Mouse (Mus musculus): ENCODE data around the gene Sytl2.

Sytl2 gene

DNA sequence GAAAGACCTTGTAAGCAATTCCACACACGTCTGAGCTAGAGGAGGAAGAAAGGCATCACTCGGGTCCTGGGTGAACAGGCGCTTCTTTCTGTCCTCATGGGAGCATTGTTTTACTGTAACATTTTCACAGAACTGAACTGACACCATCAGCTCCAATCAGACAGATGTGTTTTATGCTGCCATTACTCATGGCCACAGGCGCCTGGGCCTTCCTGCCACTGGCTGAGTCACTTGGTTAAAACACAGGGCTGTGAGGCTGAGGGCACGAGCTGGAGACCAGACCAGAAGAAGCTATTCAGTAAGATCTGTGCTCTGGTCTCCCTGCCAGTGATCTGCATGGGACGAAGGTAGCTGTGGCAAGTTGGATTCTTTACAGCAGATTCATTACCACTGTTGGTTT lies 6.0 kb downstream of the Sytl2 start:
- no peak for DNase-seq (ENCODE audit: low read depth, low spot score)

DNA sequence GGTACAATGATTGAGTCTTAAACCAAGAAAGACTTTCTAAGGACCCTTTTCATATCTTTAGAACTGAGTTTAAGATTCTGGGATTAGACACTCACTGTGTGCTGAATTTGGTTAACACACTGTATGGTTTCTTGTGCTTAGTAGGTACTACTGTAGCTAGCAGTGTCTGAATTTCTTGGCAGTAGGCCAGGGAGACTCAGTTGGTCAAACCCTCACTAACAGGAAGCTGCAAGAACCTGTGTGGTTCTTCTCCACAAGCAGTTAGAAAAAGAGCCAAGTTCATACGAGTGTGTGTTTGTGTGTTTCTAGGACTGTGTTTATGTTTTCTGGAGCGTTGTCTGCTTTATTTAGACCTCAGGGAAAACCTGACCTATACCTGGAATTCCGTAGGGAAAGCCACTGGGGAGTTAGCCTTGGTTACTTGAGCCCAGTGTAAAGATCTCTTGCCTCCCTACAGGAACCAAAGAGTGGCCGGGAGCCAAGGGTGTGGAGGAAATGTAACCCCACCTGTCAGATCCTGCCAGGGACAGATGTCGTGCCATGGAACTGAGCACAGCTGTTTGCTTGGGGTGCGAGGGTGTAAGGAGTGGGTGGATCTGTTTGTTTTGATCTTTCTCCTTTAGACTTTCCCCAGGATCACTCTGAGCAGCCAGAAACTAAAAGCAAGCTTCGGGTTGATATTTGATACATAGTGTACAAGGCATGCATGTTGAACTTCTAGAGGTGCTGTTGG lies 10.3 kb downstream of the Sytl2 start:
- DNase-seq (ENCODE audit: low read depth, low spot score) = no peak

DNA sequence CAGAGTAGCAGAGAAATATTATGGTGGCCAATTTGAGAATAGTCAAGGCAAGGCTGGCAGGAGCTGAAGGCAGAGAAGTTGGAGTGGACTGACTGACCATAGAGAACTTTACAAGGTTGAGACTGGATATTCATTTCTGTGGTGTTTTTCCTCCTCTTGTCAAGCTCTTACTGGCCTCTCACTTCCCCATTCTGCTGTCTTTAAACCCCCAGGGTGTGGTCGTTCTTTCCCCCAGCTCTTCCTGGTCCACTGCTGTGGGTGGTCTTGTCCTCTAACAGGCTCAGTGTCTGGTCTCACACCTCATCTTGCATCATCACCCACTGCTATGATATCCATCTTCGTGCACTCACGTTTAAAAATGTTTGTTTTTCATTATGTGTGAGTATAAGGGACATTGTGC lies 11.4 kb downstream of the Sytl2 start:
- no peak for DNase-seq (ENCODE audit: low read depth, low spot score)

DNA sequence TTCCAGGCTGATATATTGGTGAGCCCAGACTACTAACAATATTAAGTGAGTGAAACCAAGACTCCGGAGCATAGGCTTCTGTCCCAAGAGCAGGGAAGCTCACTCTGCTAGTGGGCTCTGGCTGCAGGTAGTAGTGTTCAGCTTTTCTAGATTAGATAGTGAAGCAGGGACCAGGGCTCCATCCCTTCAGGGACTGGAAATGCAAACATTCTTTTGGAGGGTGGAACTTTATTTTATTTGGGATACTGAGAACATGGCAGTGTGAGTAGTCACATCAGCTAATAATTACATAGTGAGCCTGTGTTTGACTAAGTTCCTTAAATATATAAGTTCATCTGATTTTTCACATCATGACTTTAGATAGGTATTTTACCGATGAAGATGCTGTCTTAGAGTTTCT lies 14.8 kb downstream of the Sytl2 start:
- DNase-seq (ENCODE audit: low read depth, low spot score) = no peak

DNA sequence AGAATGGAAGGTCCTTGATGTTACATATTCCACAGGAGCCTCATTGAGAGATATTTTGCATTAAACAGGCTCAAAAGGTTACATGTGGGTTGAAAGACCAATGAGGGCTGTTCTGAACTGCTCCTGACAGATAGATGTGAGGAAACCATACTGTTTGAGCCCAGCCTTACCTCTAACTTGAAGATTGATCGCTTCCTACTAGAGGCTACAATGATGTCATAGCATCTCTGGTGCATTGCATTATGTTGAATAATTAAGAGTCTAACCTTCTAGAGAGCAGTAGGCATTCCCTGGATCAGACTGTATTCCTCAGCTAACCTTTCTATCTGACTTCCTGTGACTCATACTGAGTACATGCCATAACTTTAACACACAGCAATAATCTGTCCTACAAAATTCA lies 17.4 kb downstream of the Sytl2 start:
- no peak for DNase-seq (ENCODE audit: low read depth, low spot score)

DNA sequence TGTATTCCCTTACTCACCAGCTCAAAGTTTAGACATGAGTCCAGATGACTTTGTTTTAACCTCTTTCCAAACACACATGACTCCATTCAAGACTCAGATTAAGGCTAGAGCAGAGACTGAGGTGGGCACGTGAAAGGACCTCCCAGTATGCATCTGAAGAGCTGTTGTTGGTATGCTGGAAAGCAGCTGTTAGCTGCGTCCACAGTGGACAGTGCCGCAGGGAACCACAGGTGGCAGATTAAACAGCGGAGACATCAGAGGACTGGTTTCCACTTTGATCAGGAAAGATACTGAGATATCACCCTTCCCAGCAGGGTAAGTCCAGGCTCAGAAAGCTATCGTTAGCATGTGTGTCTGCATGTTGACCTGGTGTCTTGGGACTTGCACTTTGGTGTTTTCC lies 18.1 kb downstream of the Sytl2 start:
- DNase-seq (ENCODE audit: low read depth, low spot score) = no peak

DNA sequence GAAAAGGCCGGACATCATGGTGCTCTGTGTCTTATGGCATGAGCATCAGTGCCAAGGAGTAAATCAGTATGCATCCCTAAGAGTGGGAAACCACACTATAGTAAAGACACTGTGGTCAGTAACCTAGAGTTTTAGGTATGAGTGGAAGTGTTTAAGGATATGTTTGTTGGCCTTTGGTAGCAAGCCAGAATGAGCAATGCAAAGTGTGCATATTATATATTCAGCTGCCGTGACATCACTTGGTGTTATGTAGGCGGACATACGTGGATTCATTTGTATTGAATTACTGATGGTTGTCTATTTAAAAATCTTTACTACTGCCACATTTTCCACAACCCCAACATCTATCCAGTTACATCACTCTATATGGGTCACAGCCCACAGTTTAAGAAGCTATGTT lies 23.1 kb downstream of the Sytl2 start:
- no peak for DNase-seq (ENCODE audit: low read depth, low spot score)

DNA sequence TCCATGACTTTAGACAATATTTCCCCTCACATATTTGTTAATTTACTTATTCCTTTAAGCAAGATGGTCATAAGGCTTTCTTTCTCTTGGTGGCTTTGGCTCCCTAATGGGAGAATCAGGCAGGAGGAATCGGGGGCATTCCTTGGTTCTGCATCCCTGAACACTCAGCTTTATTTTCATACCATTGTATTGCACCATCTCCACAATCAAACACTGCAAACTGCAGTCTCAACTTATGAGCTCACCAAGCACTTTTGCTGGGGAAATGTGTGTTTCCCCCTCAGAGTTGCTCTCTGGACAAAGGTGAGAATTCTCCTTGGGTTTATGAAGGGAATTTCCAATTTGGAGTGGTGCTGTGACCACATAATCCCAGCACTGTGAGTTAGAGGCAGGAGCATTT lies 28.1 kb downstream of the Sytl2 start:
- no peak for DNase-seq (ENCODE audit: low read depth, low spot score)

DNA sequence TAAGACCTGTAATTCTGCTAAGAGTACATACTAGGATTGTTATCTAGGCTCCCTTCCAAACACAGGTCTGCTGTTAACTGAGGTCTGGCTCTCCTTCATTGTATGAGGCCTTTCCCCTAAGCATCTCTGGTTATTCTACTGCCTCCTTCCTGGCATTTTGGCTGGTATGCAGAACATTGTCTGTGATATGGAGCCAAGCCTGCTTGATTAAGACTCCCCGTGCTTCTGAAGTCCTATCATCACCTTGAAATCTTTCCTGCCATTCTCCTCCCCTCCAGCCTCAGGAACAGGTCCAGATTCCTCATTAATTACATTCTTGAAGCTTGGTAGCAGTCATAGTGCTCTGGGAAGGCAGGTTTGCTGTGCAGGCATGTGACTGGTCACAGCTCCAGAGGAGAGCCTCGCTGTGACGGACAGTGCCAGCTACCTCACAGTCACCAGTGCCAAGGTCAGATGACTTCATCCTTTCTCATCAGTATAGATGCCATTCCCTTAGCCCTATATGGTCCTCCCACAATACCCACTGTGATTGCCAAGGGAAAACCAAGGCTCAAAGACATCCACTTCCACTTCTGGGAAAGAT lies 30.5 kb downstream of the Sytl2 start:
- DNase-seq (ENCODE audit: low read depth, low spot score) = no peak

DNA sequence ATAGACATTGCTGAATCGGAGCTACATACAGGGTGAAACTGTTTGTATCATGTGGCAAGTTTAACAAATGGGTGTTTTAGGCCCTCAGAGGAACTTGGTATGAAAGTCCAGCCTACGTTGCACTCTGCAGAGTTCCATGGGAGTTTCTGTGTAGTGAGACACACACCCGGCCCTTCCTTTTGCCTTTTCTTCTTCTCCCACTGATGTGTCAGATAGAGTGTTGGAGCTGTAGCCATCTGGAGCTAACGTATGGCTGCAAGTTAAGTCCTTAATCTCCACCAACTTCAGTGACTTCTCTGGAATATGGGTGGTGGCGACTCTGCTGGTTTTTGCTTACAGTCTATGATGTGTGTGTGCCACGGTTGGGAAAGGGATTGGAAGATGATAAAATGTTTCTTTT lies 32.3 kb downstream of the Sytl2 start:
- no peak for DNase-seq (ENCODE audit: low read depth, low spot score)

DNA sequence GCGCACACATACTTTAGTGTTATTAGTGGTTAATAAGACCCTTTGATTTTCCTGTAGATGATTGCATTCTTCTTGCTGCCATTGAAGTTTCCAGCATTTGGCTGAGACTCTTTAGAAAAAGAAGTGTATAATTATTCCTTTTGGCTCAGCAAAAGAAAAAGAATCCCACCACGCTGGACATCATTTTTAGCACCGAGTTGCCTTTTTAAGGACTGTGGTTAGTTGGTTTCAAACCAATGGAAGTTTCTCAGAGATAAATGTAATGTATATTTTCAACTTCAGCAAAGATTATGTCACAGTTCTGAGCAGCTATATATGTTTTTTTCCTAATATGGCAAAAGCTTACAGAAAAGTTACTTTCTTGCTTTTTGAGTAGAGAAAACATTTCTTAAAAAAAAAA lies 32.8 kb downstream of the Sytl2 start:
- no peak for DNase-seq (ENCODE audit: low read depth, low spot score)

DNA sequence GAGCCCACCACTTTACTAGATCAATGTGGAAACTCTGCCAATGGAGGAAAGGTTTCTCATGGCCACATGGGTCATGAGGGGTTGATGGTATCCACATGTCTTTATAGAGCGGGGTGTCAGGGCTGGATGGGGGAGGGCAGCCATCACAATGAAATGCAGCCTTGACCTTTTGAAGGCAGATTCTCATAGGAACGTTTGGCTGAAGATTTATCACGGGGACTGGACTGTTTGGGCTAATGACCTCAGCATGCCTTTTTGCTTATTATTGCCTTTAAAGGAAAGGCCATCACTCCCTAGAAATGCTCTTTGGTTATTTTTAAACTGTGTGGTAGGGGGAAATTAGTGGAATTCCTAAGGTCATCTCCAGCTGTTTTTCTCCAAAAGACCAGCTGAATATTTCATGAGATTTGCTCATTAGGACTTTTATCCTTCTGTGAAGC lies 33.7 kb downstream of the Sytl2 start:
- no peak for DNase-seq (ENCODE audit: low read depth, low spot score)

DNA sequence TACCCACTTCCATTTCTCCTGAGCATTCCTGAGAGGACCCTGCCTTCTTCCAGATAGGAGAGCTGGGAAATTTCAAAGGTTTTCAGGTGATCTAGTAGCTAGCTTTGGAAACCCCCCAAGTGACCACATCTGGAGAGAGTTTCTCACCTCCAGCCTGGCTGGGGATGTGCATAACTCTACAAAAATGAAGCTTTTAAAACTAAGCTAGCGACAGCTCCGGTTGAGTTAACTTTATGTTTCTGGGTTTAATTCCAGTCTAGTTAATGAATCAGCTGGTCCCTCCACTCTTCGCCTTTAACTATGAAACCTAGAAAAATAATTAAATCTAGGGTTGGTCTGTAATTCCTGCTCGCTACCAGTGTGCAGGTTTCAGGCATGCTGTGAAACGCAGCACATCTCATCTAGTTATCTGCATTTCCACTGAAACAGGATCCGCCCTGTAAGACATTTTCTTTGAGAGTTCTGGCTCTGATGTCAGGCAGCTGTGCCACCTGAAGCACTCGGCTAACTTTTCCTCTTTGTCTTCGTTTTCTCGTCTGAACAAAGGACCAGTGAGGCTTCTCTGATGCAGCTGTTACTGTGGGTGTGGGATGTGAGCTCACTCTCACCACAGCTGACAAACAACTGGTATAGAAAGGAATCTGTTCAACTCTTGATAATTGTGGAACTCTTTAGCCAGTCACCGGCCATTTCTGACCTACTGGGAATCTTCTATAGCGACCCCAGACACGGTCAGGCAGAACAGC lies 39.3 kb downstream of the Sytl2 start:
- DNase-seq (ENCODE audit: low read depth, low spot score) = no peak

DNA sequence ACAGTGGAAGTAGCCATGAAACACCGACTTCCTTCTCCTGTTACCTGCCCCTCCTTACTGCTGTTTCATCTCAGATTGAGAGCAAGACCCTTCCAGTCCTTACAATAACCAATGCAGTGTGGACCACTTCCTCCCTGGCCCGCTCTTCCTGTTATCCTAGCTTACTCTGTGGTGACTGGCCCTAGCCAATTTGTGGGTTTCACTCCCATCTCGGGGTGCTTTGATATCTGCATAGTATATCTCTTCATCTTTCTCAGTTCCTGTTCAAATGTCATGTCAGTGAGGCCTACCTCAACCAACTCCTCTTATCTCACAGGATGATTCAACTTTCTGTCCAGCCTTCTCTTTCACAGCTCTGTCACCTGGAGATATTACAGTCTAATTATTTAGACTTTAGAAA lies 42.9 kb downstream of the Sytl2 start:
- DNase-seq (ENCODE audit: low read depth, low spot score) = no peak

DNA sequence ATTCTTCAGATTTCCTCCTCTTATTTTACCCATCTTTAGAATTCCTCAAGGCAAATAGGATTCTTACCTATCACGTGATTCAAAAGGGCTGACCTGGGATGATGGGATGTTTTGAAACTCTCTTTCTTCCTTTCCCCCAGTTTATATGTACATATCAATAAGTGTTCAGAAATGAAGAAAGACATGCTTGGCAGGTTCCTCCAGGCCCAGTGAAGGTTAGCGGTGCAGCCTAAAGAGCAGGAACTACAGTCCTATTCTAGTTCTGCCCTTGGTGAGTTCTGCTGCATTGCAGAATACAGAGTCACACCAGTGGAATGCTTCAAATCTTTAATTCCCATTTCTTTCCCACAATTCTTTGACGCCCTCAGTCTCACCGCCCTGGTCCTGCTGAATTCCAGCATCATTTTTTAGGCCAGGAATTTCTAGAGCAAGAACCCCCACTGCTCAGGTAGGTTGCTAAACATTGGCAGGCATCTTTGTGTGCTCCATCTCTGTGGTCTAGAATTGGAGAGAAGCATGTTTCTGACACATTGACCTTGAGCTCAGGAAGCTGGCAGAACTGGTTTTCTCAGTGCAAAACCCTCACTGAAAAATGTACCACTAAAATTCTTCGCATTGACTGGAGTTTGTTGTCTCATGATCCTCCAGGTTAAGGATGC lies 45.9 kb downstream of the Sytl2 start:
- DNase-seq (ENCODE audit: low read depth, low spot score) = no peak

DNA sequence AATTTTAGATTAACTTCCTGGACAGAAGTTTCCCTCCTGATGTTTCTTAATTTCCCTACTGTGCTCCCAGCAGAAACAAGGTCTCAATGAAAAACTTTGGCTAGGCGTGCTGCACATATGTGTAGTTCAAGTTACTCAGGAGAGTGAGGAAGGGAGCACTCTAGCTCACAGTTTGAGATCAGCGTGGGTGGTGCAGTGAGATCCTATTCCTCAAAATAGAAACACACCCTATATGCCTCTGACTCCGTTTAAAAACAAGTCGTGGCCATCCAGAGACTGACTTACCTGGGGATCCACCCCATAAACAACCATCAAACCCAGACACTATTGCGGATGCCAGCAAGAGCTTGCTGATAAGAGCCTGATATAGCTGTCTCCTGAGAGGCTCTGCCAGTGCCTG lies 47.0 kb downstream of the Sytl2 start:
- no peak for DNase-seq (ENCODE audit: low read depth, low spot score)

DNA sequence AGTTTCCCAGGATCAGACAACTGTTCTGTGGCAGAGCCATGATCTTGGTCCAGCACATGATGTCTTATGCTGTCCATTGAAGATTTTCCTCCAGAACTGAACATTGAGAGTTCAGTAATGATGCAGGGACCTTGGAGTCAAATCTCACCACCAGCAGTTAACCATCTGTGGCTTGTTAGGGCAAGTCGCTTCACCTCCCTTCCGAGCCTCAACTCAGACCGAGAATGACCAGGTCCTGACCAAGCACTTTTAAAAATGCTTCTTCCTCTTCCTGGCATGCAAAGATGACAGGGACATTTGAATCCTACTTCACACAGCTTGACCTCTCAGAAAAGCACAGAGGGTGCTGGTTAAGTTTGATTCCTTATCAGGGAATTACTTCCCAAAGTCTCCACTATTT lies 50.1 kb downstream of the Sytl2 start:
- no peak for DNase-seq (ENCODE audit: low read depth, low spot score)

DNA sequence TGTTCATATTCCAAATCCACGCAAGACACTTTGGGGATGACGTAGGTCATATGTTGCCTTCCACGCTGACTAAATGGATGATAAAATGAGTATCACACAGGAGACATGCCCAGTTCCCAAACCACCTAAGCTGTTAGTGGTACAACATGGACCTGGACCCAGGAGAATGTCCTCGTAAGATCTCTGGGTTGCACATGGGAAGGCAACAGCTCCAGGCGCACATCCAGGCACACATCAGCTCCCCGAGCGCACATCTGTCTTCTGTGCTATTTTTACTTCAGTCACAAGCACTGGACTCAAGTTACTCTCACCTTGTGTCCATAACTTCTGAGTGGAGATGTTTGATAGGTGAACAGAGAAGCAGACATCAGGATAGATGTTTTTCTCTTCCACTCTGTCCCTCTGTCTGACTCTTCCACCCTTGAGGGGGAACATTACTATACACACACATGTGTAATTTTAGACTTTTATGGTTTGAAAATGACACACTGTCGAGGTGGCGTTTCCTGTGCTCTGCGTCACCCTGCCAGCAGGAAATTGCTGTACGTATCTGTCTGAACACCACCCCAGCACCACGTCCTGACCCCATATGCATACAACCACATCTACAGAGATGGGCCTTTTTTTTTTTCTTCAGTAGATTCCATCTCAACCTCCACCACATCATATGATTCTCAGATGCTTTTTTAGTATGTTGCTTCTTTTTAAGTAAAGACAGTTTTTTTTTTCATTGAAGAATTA lies 51.6 kb downstream of the Sytl2 start:
- no peak for DNase-seq (ENCODE audit: low read depth, low spot score)

DNA sequence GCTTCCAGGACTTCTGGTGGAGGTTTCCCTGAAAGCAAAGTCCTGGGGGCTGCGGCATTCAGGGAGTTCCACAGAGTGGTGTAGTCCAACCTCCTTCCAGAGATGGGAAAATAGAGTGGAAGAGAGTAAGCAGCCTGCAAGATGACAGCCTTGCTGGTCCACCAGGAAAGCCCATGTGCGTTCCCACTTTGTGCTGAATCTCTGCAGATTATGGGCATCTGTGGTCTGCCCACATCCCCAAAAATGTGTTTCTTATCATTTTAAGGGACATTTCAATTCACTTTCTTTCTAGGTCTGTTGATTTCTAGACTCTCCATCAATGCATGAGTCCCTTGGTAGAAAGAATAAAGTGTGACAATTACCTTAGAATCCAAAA lies 52.2 kb downstream of the Sytl2 start:
- no peak for DNase-seq (ENCODE audit: low read depth, low spot score)

DNA sequence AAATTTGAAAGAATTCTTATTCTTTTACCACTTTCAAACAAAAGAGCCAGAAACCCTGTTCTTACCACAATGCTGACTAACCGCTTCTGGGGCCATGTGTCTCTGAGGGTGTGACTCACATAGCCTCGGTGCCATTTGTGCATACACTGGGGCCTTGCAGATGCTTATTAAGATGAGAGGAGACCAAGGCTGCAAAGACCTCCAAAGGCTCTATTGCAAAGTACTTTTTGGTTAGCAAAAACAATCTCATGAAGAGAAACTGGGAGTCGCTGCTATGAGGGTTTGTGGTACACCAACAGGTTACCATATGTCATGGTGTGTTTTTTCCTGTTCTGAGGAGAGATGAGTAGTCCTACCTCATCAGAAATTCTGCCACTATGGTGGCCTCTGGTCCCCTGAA lies 53.4 kb downstream of the Sytl2 start:
- no peak for DNase-seq (ENCODE audit: low read depth, low spot score)

DNA sequence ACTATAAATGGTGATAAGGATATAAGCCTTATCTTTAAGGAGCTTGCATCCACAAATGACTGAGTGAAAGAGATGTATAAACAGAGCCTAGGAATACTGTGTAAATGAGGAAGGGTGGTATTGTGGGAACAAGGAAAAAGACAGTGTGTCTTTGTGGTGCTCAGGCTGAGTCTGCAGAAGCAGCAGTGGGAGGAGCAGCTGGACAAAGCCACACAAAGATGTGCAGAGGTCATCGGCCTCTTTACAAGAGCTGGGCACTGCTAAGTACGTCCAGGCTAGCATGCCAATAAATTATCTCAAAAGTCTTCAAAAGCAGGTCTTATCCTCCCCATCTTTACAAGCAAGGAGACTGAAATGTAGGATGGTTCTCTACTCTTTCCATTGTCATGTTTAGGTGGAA lies 53.9 kb downstream of the Sytl2 start:
- DNase-seq (ENCODE audit: low read depth, low spot score) = no peak

DNA sequence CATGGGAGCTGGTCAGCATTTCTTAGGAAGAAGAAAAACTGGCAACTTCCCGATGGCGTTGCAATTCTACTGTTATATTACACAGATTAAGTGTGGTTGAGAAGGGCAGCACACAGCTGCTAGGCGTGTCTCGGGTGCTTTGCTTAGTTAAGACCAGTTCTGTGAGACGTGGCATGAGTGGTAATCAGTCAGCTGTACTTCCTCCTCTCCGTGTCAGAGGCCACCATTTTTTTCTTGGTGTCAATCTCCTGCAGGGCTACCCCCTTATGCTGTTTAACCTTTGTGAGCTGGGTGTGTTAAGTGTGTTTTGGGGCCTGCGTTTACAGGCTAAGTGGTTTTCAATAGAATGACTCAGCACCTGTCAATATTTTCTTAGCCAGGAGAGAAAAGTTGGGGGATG lies 60.7 kb downstream of the Sytl2 start:
- no peak for DNase-seq (ENCODE audit: low read depth, low spot score)
